Mouse (Mus musculus) liver, embryonic 14.5 days (tissue): ENCODE measurements around the gene Fam151a.

Experiments used
- CTCF ChIP-seq: IDR thresholded peaks from 2 replicates; pipeline ENCODE4 v1.5.1; 2016; ENCODE audit warnings: antibody characterized with exemption, low read depth, control low read depth
- EP300 ChIP-seq: IDR thresholded peaks from 2 replicates; pipeline ENCODE4 v1.6.1; 2016; ENCODE audit warnings: antibody characterized with exemption, low read depth

- no peak for TF ChIP-seq EP300
- no peak for TF ChIP-seq CTCF
Measured at GRCm38 (mm10) chr4:106780045-106780444, 46.4 kb downstream of the Fam151a start.
